Mouse (Mus musculus) small intestine, adult 2 months (tissue): ENCODE results near the gene Blvrb. TPM values are rescaled to one million over a fixed set of nuclear protein-coding genes. Genes with fewer than 3 reads are reported as not detected.

Source experiments
- H3K27ac ChIP-seq: fragments of 200-500 bp; 2 replicates; pipeline ENCODE4 v1.5.1; 2012; ENCODE audit warnings: low read depth, low read length, control low read depth, inconsistent platforms; ENCODE audit not compliant: insufficient read depth
- H3K27me3 ChIP-seq: fragments of 200-500 bp; 2 replicates; pipeline ENCODE4 v1.6.1; 2012; ENCODE audit warnings: mild to moderate bottlenecking, moderate library complexity, low read length, inconsistent platforms; ENCODE audit not compliant: control insufficient read depth, insufficient read depth
- H3K36me3 ChIP-seq: fragments of 200-500 bp; 2 replicates; pipeline ENCODE4 v1.6.1; 2012; ENCODE audit warnings: mild to moderate bottlenecking, low read length, control low read depth, inconsistent platforms; ENCODE audit not compliant: control insufficient read depth, insufficient read depth
- H3K4me1 ChIP-seq: fragments of 200-500 bp; 2 replicates; pipeline ENCODE4 v1.6.1; 2012; ENCODE audit warnings: low read length, inconsistent platforms, mixed read lengths; ENCODE audit not compliant: control insufficient read depth, insufficient read depth, insufficient read length
- H3K4me3 ChIP-seq: fragments of 200-500 bp; 2 replicates; pipeline ENCODE4 v1.5.1; 2012; ENCODE audit warnings: low read depth, mild to moderate bottlenecking, control low read depth, inconsistent platforms, low read length, moderate library complexity
- CTCF ChIP-seq: fragments of 200-500 bp; IDR thresholded peaks from 2 replicates; pipeline ENCODE4 v1.5.1; 2012; ENCODE audit warnings: low read depth, mild to moderate bottlenecking, control low read depth, inconsistent platforms, low read length, moderate library complexity, mixed read lengths; ENCODE audit not compliant: insufficient replicate concordance, insufficient read length; ENCODE audit errors: extremely low read depth
- POLR2A ChIP-seq: fragments of 200-500 bp; IDR thresholded peaks from 2 replicates; pipeline ENCODE4 v1.6.1; 2012; ENCODE audit warnings: low read depth, mild to moderate bottlenecking, control low read depth, inconsistent platforms, low read length, moderate library complexity
- WGBS: fragments of 180-500 bp; shearing (Covaris S2); methylation state at CpG from one replicate; pipeline ENCODE4 v1.1.7; 2018; 5-methylcytosine and 5-hydroxymethylcytosine counted together
- polyA plus RNA-seq: library from polyadenylated mRNA; depleted of rRNA; stranded (reverse); fragments of >200 nt; gene quantifications from 2 replicates; pipeline ENCODE4 v1.2.3, GENCODE M21; 2012; rRNA removed

The Blvrb gene
- polyA plus RNA-seq, 1 experiment, result 142 TPM

GRCm38 (mm10) chr7:27508648-27509005 is 60.8 kb downstream of the Blvrb start:
- H3K4me3 ChIP-seq, result no peak overlapping the region
- H3K36me3 ChIP-seq, result no peaks in the 10 kb centered on the region
- peak; percentile 75; the same call in 1 of the 2 replicates for TF ChIP-seq CTCF
- TF ChIP-seq POLR2A, result no peak
- no peaks in the 10 kb centered on the region for H3K27me3 ChIP-seq
- peak overlapping the region; percentile 80 for H3K27ac ChIP-seq
- peaks cover 5% of the 10 kb centered on the region; the same call in 1 of the 2 replicates for H3K4me1 ChIP-seq
- 13% methylated on average over 6 of the region's 6 CpGs for WGBS

- no peak overlapping the region for H3K4me3 ChIP-seq
- no peak for TF ChIP-seq CTCF
- TF ChIP-seq POLR2A, result no peak
- no peak overlapping the region for H3K27ac ChIP-seq
- no peaks in the 10 kb centered on the region for H3K27me3 ChIP-seq
- no peaks in the 10 kb centered on the region for H3K36me3 ChIP-seq
- H3K4me1 ChIP-seq, result peaks cover 6% of the 10 kb centered on the region
- WGBS, result 96% methylated on average over 2 of the region's 2 CpGs
These were observed 63.0 kb downstream of the Blvrb start for GRCm38 (mm10) chr7:27510809-27511208.

- peaks cover 2% of the 10 kb centered on the region; the same call in 1 of the 2 replicates for H3K4me1 ChIP-seq
- TF ChIP-seq POLR2A (no peak), CTCF (no peak)
- H3K27me3 ChIP-seq, result no peaks in the 10 kb centered on the region
- 67% methylated on average over 9 of the region's 9 CpGs for WGBS
- no peaks in the 10 kb centered on the region for H3K36me3 ChIP-seq
- no peak overlapping the region for H3K27ac ChIP-seq
- no peak overlapping the region for H3K4me3 ChIP-seq
These were observed 67.2 kb downstream of the Blvrb start for GRCm38 (mm10) chr7:27514961-27515360.

Other genes with a start within 250 kb of the Blvrb start
- gene Itpkc, start 219.3 kb upstream of the Blvrb start, polyA plus RNA-seq, result 15.3 and 44.6 TPM in 2 replicates
- 34.7 and 60.7 TPM in 2 replicates for gene Coq8b, start 215.0 kb upstream of the Blvrb start, polyA plus RNA-seq
- gene Numbl, start 189.5 kb upstream of the Blvrb start, polyA plus RNA-seq, result 8.3 and 9.0 TPM in 2 replicates
- gene Ltbp4, start 110.3 kb upstream of the Blvrb start, polyA plus RNA-seq, result 136 and 163 TPM in 2 replicates
- gene Shkbp1, start 92.0 kb upstream of the Blvrb start, polyA plus RNA-seq, result 62.1 and 115 TPM in 2 replicates
- not detected in 2 replicates for gene Gm20479, start 90.6 kb upstream of the Blvrb start, polyA plus RNA-seq
- gene Sptbn4, start 292 bp upstream of the Blvrb start, polyA plus RNA-seq, result 0.19 and 0.28 TPM in 2 replicates
- 5.3 and 12.8 TPM in 2 replicates for gene Sertad3, start 25.8 kb downstream of the Blvrb start, polyA plus RNA-seq
- gene Sertad1, start 38.9 kb downstream of the Blvrb start, polyA plus RNA-seq, result 47.2 and 156 TPM in 2 replicates
- gene Prx, start 51.3 kb downstream of the Blvrb start, polyA plus RNA-seq, result 0.37 and 0.68 TPM in 2 replicates
- gene Hipk4, start 75.3 kb downstream of the Blvrb start, polyA plus RNA-seq, result 0.43 and 0.72 TPM in 2 replicates
- gene Pld3, start 105.2 kb downstream of the Blvrb start, polyA plus RNA-seq, result 72.2 and 75.6 TPM in 2 replicates
- 9.8 and 19.7 TPM in 2 replicates for gene 2310022A10Rik, start 105.3 kb downstream of the Blvrb start, polyA plus RNA-seq
- gene Akt2, start 143.6 kb downstream of the Blvrb start, polyA plus RNA-seq, result 19.6 and 34.1 TPM in 2 replicates
- gene Ttc9b, start 205.9 kb downstream of the Blvrb start, polyA plus RNA-seq, result 0.15 and 0.22 TPM in 2 replicates
- 11.1 and 16.8 TPM in 2 replicates for gene Map3k10, start 226.6 kb downstream of the Blvrb start, polyA plus RNA-seq
- 0.06 and 0.56 TPM in 2 replicates for gene Zfp607b, start 241.4 kb downstream of the Blvrb start, polyA plus RNA-seq